Mouse (Mus musculus) megakaryocyte, embryonic 14.5 days (primary cell): ENCODE measurements around the gene Itpr1.

Source experiments
- FLI1 ChIP-seq: IDR thresholded peaks from 2 replicates; pipeline ENCODE4 v1.6.1; 2012; ENCODE audit warnings: low read length, inconsistent platforms, mixed read lengths
- GATA1 ChIP-seq: IDR thresholded peaks from 3 replicates; pipeline ENCODE4 v1.6.1; 2012; ENCODE audit warnings: mixed read lengths, low read length, inconsistent platforms, borderline replicate concordance

DNA sequence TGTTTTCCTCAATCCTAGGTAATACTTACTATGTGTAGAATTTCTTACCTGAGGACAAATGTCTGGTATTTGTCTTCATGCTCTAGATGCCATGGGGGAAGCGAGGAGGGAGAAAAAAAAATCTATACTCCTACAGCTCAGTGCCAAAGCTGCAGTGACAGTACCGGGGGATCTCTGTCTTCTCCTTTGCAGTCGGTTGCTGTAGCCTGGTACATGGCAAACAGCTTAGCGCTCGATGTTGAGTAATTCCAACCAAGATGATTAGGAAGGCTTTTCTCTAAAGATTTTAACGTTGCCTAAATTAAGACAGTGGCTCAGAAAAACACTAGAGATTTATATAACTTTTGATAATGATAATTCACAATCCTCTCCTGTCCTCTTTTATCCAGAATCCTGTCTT is 221.9 kb downstream of the Itpr1 start:
- TF ChIP-seq GATA1 (no peak), FLI1 (no peak)
